12 mouse cellular contexts compared by ENCODE assay signal in genomic region chr8:105521061-105521460, GRCm38 (mm10). TPM values are rescaled to one million over a fixed set of nuclear protein-coding genes. Genes with fewer than 3 reads are reported as not detected.
DNase-seq lines count a peak whose midpoint lies in the region; ATAC-seq and TF ChIP-seq lines count a peak whose summit lies in the region.
"Had no signal": no experiment of that assay in that cellular context is flagged by ENCODE, and none has a peak within 500 bp of the region (broad histone marks: within the 10 kb centered on the region; RNA-seq: fewer than 3 reads in every experiment).

No protein-coding gene starts in this region.

- peak overlapping the region; percentile 8 for H3K9ac ChIP-seq in kidney, embryonic 14.5 days (ENCODE audit: low read depth, low read length)
- peak overlapping the region; percentile 47 for H3K9ac ChIP-seq in hindbrain, embryonic 12.5 days
- H3K9ac ChIP-seq in midbrain, embryonic 14.5 days (replicated peaks; ENCODE audit: low read length) = 0 out of 2 replicates have a peak overlapping the region, but pooled peaks have one; percentile 29

- peak overlapping the region; percentile 98 for H3K4me2 ChIP-seq in kidney, embryonic 14.5 days (replicated peaks; ENCODE audit: low read depth, low read length)
- peak overlapping the region; percentile 96 for H3K4me2 ChIP-seq in hindbrain, embryonic 12.5 days (replicated peaks)
- H3K4me2 ChIP-seq in midbrain, embryonic 14.5 days (ENCODE audit: low read length) = peak overlapping the region; percentile 89

- 2% methylated on average over 3 of the region's 3 CpGs for WGBS in kidney, embryonic 14.5 days
- WGBS in hindbrain, embryonic 12.5 days = 2% methylated on average over 3 of the region's 3 CpGs
- 2% methylated on average over 3 of the region's 3 CpGs for WGBS in midbrain, embryonic 14.5 days

- H3K4me1 ChIP-seq in kidney, embryonic 14.5 days (ENCODE audit: control insufficient read depth, insufficient read depth, low read length) = peaks cover 54% of the 10 kb centered on the region
- H3K4me1 ChIP-seq in hindbrain, embryonic 12.5 days = peaks cover 52% of the 10 kb centered on the region
- H3K4me1 ChIP-seq in midbrain, embryonic 14.5 days (ENCODE audit: control insufficient read depth, insufficient read depth, low read length) = peaks cover 35% of the 10 kb centered on the region

- no peak for TF ChIP-seq CTCF in gastrocnemius, adult 2 months (IDR thresholded peaks at IDR 0.05)

- H3K4me3 ChIP-seq in kidney, embryonic 14.5 days (ENCODE audit: low read length) = peak overlapping the region; percentile 75; the same call in 1 of the 2 replicates
- H3K4me3 ChIP-seq in hindbrain, embryonic 12.5 days = 0 out of 2 replicates have a peak overlapping the region, but pooled peaks have one; percentile 6
- no peak overlapping the region for H3K4me3 ChIP-seq in midbrain, embryonic 14.5 days (replicated peaks; ENCODE audit: low read depth, low read length)
- H3K4me3 ChIP-seq in gastrocnemius, adult 2 months = no peak overlapping the region

- H3K36me3 ChIP-seq in kidney, embryonic 14.5 days (ENCODE audit: control insufficient read depth, insufficient read depth, low read length) = peaks cover 27% of the 10 kb centered on the region
- H3K36me3 ChIP-seq in hindbrain, embryonic 12.5 days = peaks cover 37% of the 10 kb centered on the region
- H3K36me3 ChIP-seq in midbrain, embryonic 14.5 days (ENCODE audit: control insufficient read depth, insufficient read depth, low read length) = peaks cover 27% of the 10 kb centered on the region

- H3K27ac ChIP-seq in kidney, embryonic 14.5 days (ENCODE audit: low read depth, low read length) = 0 out of 2 replicates have a peak overlapping the region, but pooled peaks have one; percentile 38
- peak overlapping the region; percentile 83 for H3K27ac ChIP-seq in hindbrain, embryonic 12.5 days
- H3K27ac ChIP-seq in midbrain, embryonic 14.5 days (replicated peaks; ENCODE audit: low read depth, low read length) = peak overlapping the region; percentile 52; the same call in 1 of the 2 replicates
- H3K27ac ChIP-seq in gastrocnemius, adult 2 months = no peak overlapping the region

- ATAC-seq in kidney, embryonic 14.5 days (ENCODE audit: low FRiP score, low TSS enrichment) = no peak
- peak; percentile 33; the same call in 1 of the 2 replicates for ATAC-seq in hindbrain, embryonic 12.5 days (ENCODE audit: low FRiP score)
- peak; percentile 15; the same call in 1 of the 2 replicates for ATAC-seq in midbrain, embryonic 14.5 days (ENCODE audit: low FRiP score, low TSS enrichment)
- no peak for ATAC-seq in erythroblast, adult 5-6 weeks (replicated peaks; ENCODE audit: low FRiP score, poor library complexity, severe bottlenecking)

- H3K27me3 ChIP-seq in kidney, embryonic 14.5 days (ENCODE audit: control insufficient read depth, insufficient read depth, low read length) = no peaks in the 10 kb centered on the region
- peaks cover 11% of the 10 kb centered on the region for H3K27me3 ChIP-seq in hindbrain, embryonic 12.5 days
- peaks cover 4% of the 10 kb centered on the region; the same call in 1 of the 2 replicates for H3K27me3 ChIP-seq in midbrain, embryonic 14.5 days (ENCODE audit: control insufficient read depth, insufficient read depth, low read length)

- intact Hi-C loops in gastrocnemius, adult 2 months (cut with DNase I) = no loop called here

- no peaks in the 10 kb centered on the region for H3K9me3 ChIP-seq in kidney, embryonic 14.5 days (ENCODE audit: control insufficient read depth, low read length)
- no peaks in the 10 kb centered on the region for H3K9me3 ChIP-seq in hindbrain, embryonic 12.5 days (replicated peaks)
- H3K9me3 ChIP-seq in midbrain, embryonic 14.5 days (ENCODE audit: control insufficient read depth, low read length) = no peaks in the 10 kb centered on the region

- no peak for DNase-seq in kidney, adult 11 months
- DNase-seq in embryo, embryonic 10 days (ENCODE audit: low spot score) = peak; percentile 65
- DNase-seq in midbrain, embryonic 14.5 days = peak; percentile 62
- no peak for DNase-seq in gastrocnemius, adult 2 months
- DNase-seq in thymus, postnatal 36 days = no peak
- DNase-seq: kidney, postnatal 25 days; lung, postnatal 4 days had no signal

RNA-seq across cellular contexts. Expression of gene Hsd11b2, which starts 2.5 kb away (rescaled TPM):
- polyA plus RNA-seq in kidney, embryonic 14.5 days (2014; fragmentation: Nextera tagmentation; extraction: Ambion mirVana) = 32.9 and 40.2 TPM in 2 replicates
- 24.2 and 24.7 TPM in 2 replicates for polyA plus RNA-seq in hindbrain, embryonic 12.5 days (2016; fragmentation: Nextera tagmentation; extraction: Ambion mirVana)
- 5.9 and 9.7 TPM in 2 replicates for polyA plus RNA-seq in midbrain, embryonic 14.5 days (2014; fragmentation: Nextera tagmentation; extraction: Ambion mirVana)
- not detected for total RNA-seq in gastrocnemius, adult 2 months (2021)
- total RNA-seq in erythroblast, adult 5-6 weeks (2015; ENCODE audit: low replicate concordance) = 2.3 TPM in 1 of 2 replicates, not detected in the other
- total RNA-seq in erythroblast, adult 5-6 weeks (2017; ENCODE audit: low replicate concordance) = not detected in 2 replicates
- total RNA-seq: common myeloid progenitor, adult 5-6 weeks; left cerebral cortex, postnatal 14 days had no signal

RNA-seq across cellular contexts. Expression of gene Zdhhc1, which starts 24.4 kb away (rescaled TPM):
- polyA plus RNA-seq in kidney, embryonic 14.5 days (2014; fragmentation: Nextera tagmentation; extraction: Ambion mirVana) = 27.4 and 37.3 TPM in 2 replicates
- polyA plus RNA-seq in hindbrain, embryonic 12.5 days (2016; fragmentation: Nextera tagmentation; extraction: Ambion mirVana) = 35.8 and 36.1 TPM in 2 replicates
- 25.2 and 26.4 TPM in 2 replicates for polyA plus RNA-seq in midbrain, embryonic 14.5 days (2014; fragmentation: Nextera tagmentation; extraction: Ambion mirVana)
- total RNA-seq in gastrocnemius, adult 2 months (2021) = 10 to 100 TPM in 1 of 2 experiments, 1 to 10 TPM in 1; 9.6 to 11.2 TPM
- total RNA-seq in erythroblast, adult 5-6 weeks (2015; ENCODE audit: low replicate concordance) = not detected in 2 replicates
- total RNA-seq in erythroblast, adult 5-6 weeks (2017; ENCODE audit: low replicate concordance) = 0.17 and 0.42 TPM in 2 replicates

RNA-seq across cellular contexts. Expression of gene Atp6v0d1, which starts 44.8 kb away (rescaled TPM):
- 73.9 and 90.1 TPM in 2 replicates for polyA plus RNA-seq in kidney, embryonic 14.5 days (2014; fragmentation: Nextera tagmentation; extraction: Ambion mirVana)
- 117 and 127 TPM in 2 replicates for polyA plus RNA-seq in hindbrain, embryonic 12.5 days (2016; fragmentation: Nextera tagmentation; extraction: Ambion mirVana)
- polyA plus RNA-seq in midbrain, embryonic 14.5 days (2014; fragmentation: Nextera tagmentation; extraction: Ambion mirVana) = 227 and 250 TPM in 2 replicates
- total RNA-seq in gastrocnemius, adult 2 months (2021) = 10 to 100 TPM; 40.3 to 41.6 TPM
- 72.8 and 90.9 TPM in 2 replicates for total RNA-seq in erythroblast, adult 5-6 weeks (2015; ENCODE audit: low replicate concordance)
- 46.0 and 50.9 TPM in 2 replicates for total RNA-seq in erythroblast, adult 5-6 weeks (2017; ENCODE audit: low replicate concordance)

RNA-seq across cellular contexts. Expression of gene Tppp3, which starts 49.7 kb away (rescaled TPM):
- 18.3 and 22.3 TPM in 2 replicates for polyA plus RNA-seq in kidney, embryonic 14.5 days (2014; fragmentation: Nextera tagmentation; extraction: Ambion mirVana)
- polyA plus RNA-seq in hindbrain, embryonic 12.5 days (2016; fragmentation: Nextera tagmentation; extraction: Ambion mirVana) = 162 and 186 TPM in 2 replicates
- 91.3 and 108 TPM in 2 replicates for polyA plus RNA-seq in midbrain, embryonic 14.5 days (2014; fragmentation: Nextera tagmentation; extraction: Ambion mirVana)
- total RNA-seq in gastrocnemius, adult 2 months (2021) = 10 to 100 TPM; 52.8 to 53.4 TPM
- total RNA-seq in erythroblast, adult 5-6 weeks (2015; ENCODE audit: low replicate concordance) = not detected in 2 replicates
- total RNA-seq in erythroblast, adult 5-6 weeks (2017; ENCODE audit: low replicate concordance) = not detected in 2 replicates
- total RNA-seq: common myeloid progenitor, adult 5-6 weeks had no signal

Comparison
In these comparisons a context has a peak if more than half of its experiments do, and no peak if none do; other contexts are left out.
1. ATAC-seq: peak in hindbrain, embryonic 12.5 days (single experiment) and midbrain, embryonic 14.5 days (single experiment); none in kidney, embryonic 14.5 days (single experiment) and erythroblast, adult 5-6 weeks (single experiment).
2. H3K4me3 ChIP-seq: peak in kidney, embryonic 14.5 days (single experiment) and hindbrain, embryonic 12.5 days (single experiment); none in midbrain, embryonic 14.5 days (single experiment) and gastrocnemius, adult 2 months (single experiment).
3. DNase-seq: peak in embryo, embryonic 10 days (single experiment) and midbrain, embryonic 14.5 days (single experiment); none in kidney, adult 11 months (single experiment), gastrocnemius, adult 2 months (single experiment) and thymus, postnatal 36 days (0 of 2).
4. Peak in every context shown above with its lines, with median percentiles within 50 percentile points of each other: H3K4me2 ChIP-seq and H3K9ac ChIP-seq.